Mouse (Mus musculus) G1E-ER4 (cell line): ENCODE results near the gene Podxl. TPM values are rescaled to one million over a fixed set of nuclear protein-coding genes. Genes with fewer than 3 reads are reported as not detected.
A peak's percentile ranks its signal among the peaks of the same experiment; 100 is the strongest.

ENCODE experiments used
- GATA1 ChIP-seq: IDR thresholded peaks from one replicate; pipeline ENCODE4 v1.8.0; 2012; ENCODE audit warnings: low read length, inconsistent platforms
- polyA plus RNA-seq: library from polyadenylated mRNA; stranded (reverse); fragments of >175 nt; gene quantifications from 2 replicates; pipeline ENCODE4 v1.2.3, GENCODE M21; 2012

Podxl gene
- polyA plus RNA-seq, 1 experiment = 40.3 TPM

DNA sequence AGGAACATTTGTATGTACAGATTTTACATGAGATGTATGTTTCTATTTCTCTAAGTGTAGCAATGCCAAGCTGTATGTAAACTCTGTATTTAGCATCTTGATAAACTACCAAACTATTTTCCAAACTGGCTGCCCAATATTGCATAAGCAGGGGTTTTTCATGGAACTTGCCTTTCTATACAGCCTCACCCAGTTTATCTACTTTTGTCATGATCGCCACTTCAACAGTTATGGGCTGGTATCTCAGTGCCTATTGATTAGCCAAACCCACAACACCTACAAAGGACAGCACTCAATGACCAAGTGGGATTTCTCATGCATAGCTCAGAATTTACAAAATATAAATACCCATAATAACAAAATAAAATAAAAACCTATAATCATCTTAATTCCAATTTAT lies 25.7 kb downstream of the Podxl start:
- peak; percentile 54 for TF ChIP-seq GATA1

DNA sequence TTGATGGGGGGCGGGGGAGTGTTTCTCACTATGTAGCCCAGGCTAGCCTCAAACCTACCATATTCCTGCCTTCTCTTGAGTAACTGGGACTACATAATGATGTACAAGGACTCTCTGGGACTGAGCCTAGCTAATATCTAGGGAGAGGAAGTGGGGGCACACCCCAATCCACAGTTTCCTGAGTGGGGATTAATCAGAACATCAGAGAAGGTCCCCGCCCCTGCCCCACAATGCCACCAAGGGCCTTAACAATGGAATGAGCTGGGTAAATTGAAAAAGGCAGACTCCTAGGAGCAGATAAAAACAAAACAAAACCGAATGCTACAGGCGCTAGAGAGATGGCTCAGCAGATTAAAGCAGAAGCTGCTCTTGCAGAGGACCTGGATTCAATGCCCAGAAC lies 26.6 kb downstream of the Podxl start:
- TF ChIP-seq GATA1 = no peak

DNA sequence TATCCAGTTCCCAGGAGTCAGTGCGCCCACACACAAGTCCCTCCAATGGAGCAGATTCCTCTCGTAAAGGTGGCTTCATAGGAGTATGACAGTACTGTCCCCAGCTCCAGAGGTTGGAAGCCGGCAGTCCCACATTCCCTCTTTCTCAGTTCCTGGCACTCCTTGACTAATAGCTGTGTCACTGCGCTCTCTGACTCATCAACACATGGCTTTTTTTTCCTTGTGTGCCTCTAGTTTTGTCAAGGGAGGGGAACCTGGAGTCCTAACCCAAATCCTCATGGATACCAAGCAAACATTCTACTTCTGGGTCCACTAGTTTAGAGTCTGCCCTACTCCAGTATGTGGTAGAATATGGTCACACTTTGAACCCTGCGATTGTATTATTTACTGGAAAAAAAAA lies 29.1 kb downstream of the Podxl start:
- no peak for TF ChIP-seq GATA1

DNA sequence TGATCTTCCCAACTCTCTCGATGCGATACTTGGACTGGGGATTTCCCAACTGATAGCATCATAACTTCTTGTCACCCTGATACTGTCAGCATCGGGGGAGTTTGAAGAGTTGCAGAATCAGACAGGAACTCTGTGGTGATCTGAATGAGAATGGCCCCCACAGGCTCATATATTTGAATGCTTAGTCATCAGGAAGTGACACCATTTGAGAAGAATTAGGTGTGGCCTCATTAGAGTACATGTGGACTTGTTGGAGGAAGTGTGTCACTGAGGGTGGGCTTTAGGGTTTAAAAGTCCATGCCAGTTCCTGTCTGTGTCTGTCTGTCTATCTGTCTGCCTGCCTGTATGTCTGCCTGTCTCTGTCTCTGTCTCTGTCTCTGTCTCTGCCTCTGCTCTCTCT lies 31.9 kb downstream of the Podxl start:
- TF ChIP-seq GATA1 = no peak

DNA sequence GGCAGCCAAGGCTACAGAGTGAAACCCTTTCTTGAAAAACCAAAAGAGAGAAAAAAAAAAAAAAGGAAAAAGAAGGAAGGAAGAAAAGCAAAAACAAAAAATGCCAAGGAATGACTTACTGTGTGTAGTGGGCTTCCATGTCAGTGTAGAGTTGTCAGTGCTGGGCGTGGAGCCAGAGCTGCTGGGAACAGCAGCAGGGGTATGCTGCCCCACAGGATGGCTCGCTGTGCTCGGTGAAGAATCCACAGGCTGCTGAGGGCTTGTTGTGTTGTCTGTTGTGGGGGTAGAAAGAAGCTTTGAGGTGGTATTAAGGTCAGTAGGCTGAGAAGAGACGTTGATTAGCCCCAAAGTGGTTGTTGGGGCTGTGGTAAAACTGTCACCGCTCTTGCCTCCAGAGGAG lies 35.4 kb downstream of the Podxl start:
- no peak for TF ChIP-seq GATA1

DNA sequence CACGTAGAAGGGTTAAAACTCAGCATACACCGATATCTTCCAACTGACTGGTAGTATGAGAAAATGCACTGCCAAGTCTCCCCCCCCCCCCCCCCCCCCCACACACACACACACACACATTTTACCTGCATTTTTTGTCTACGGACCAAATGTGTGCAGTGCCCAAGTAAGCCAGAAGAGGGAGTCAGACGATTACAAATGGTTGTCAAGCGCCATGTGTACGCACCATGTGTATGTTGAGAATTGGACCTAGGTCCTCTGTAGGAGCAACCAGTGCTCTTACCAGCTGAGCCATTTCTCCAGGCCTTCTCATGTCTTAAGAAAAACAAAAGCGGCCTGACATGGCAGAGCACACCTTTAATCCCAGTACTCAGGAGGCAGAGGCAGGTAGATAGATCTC lies 35.9 kb downstream of the Podxl start:
- TF ChIP-seq GATA1 = no peak

DNA sequence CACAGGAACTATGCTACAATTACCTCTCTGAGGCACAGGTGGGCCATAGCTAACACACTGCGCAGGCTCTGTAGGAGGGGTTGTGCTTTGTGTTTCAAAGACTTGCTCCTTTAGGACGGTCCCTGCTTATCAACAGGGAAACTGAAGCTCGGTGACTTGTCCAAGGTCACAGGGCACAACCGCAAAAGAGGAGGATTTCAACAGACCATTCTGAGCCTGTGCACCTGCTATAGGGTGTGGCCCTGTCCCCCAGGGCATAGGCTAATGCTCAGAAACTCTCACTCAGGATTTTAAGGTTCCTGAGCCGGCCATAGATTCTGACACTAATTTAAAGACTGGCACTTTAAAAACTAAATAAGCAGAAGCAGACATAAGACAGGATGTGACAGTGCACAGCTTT lies 36.9 kb downstream of the Podxl start:
- no peak for TF ChIP-seq GATA1

DNA sequence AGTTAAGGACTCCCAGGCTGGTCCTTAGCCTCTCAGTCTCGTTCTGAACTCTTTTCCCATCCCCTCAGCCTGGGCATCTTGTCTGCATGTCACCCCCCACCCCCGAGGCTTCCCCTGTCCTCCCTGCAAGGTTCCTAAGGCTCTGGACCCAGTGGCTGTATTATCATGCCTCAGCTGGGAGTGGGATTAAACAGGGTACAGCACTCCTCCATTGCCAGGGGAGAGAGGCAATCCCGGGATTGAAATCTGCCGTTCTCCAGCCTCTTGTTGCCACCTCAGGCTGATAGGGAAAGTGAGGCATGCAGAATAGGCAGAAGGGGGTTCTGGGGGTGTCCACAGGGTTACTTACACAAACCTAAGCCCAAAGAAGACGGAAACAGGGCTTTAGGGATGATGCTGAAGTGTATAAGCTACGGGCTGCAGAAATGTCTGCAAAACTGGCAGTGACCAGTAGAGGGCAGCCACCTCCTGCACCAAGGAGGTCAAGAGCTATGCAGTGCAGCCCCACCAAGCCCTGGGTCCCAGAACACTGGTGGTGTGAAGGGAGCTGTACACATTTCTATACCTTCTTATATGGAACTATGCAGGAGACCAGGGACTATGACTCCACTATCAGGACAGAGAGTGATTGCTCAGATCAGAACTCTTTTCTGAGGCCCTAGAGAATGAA lies 38.4 kb downstream of the Podxl start:
- no peak for TF ChIP-seq GATA1

DNA sequence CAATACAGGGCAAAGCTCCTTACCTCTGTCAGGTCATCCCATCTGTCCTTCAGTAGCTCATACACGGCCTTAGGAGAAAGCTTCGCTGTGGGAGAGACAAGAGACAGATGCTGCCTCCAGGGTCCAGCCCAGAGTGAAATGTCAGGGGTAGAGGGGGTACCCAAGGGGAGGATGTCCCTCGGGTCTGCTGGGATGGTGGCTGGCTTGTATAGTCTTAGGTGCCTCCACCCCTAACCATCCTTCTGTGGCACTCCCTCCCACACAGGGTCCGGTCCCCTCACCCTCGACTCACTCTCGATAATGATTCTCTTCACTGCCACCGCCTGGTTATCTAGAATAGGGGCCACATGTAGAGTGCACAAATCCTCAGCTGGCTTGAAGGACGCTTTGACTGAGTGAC lies 39.1 kb downstream of the Podxl start:
- TF ChIP-seq GATA1 = no peak

DNA sequence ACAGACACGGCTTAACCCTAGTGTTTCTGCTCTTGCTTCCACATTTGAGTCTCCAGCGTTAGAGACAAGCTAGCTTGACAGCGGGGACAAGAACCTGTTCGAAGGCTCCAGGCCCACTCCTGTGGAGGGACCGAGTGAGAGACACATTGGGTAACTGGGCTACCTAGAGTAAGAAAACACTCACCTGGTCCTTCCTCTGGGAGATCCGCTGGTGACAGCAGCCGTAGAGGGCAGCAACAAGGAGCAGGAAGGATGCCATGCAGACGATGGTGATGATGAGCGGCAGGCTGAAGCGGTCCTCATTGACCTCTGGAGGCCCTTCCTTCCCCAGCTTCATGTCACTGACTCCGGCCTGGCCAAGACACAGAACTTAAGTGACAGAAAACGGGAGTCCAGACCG lies 39.7 kb downstream of the Podxl start:
- TF ChIP-seq GATA1 = no peak

DNA sequence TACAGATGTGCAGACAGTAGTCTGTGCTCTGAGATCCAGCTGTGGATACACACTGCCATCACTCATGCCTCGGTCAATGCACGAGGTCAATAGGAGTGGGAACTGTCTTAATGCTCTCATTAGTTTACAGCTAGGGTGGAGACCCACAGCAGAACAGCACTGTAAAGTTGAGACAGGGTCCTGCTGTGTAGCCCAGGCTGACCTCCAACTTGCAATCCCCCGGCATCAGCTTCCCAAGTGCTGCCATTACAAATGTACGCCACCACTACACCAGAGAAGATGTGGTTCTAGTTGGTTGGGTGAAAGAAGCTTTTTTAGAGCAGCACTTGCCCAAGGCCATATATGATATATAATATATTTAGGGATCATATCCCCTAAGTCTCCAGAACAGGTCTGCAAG lies 40.1 kb downstream of the Podxl start:
- no peak for TF ChIP-seq GATA1

DNA sequence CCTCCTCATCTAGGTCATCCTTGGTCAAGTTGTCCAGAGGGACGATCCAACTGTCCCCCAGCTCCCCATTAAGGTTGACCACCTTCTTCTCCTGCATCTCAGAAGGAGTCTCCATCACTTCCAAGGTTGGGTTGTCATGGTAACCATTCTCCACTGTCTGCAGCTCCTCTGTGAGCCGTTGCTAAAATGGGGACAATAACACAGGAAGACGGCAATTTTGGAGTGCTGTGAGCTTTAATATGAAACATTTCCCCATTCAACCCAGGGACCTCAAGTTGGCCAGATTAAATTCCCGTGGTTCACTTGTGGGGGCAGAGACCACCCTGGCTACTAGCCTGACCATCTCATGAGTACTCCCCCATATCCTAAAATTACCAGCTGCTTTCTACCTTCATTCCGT lies 40.7 kb downstream of the Podxl start:
- no peak for TF ChIP-seq GATA1

DNA sequence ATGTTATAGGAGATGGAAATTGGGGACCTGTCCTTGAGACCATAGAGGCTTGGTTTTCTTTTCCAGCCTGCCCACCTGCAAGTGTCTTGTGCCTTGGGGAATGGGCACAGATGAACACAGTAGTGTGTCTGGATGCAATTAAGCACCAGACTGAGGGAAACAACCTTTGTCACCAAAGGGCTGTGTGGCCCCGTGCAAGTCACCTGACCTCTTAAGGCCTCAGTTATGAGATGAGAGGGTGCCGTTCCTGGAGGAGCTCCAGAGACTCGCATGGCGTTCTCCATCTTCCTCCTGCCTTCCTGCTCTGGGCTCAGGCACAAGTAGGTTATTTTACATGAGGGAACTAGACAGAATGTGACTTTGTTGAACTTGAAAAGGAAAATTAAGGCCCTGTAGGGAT lies 41.3 kb downstream of the Podxl start:
- TF ChIP-seq GATA1 = no peak

DNA sequence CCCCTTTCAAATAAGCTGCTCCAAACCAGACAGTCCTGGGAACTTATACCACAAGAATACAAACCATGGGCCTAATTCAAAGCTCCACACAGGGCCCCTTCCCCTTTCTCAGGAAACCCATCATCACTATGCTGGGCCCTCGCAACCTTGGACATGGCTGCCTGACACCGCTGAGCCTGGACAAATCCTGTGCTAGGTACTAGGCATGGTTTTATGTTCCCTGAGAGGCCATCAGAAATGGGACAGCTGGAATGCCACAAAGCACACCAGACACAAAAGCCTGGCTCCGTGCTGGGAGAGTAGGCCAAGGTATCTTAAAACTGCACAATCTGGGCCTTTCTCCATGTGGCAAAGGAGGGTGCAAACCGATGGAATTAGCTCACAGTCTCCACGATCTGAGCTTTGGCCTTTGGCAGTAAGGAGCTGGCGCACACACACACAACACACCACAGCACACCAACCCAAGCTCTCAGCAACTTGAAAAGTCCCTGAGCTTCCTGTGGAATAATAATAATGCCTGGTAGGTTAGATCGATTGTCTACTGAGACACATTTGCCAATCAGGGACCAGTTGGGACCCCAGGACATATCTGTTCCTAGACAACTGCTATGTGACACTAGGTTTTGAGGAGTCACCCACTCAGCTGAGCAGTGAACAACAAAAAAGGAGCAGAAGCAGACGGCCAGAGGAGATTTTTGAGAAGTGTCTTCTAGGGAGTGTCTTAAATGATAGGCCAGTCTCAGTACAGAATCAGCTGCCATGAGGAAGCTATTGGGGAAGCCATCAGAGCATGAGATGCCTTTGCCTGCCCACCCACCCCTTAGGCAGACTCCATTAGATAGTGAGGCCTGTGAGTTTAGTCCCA lies 42.1 kb downstream of the Podxl start:
- TF ChIP-seq GATA1 = no peak

DNA sequence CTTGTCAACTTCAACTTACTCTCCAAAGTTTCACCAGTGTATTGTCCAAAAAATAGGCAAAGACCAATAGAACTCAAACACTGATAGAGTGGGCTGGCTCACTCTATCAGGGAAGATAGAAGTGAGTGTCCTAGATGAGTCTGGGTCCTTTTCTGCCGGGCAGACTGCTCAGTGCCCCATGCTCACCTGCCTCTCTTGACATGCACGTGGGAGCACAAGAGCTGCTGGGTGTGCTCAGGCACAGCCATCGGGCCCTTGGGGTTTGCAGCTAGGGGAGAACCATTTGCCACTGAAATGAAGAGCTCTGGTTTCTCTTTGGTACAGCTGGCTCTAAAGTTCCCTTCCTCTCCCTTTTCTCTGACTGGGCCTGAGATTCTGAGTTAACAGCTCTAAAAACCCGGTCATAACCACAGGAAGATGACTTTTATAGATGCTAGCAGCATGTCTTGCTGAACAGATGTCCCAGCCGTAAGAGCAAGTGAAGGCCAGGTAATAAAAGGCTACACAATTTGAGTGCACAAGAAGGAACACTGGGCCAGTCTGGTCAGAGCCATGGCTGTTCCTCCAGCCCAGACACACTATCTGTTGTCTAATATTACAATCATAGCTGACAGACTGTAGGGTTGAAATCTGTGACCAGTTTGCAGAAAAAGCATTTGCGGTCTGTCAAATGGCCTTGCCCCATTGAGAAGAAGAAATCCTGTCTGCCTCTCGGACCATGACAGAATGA lies 43.1 kb downstream of the Podxl start:
- no peak for TF ChIP-seq GATA1

DNA sequence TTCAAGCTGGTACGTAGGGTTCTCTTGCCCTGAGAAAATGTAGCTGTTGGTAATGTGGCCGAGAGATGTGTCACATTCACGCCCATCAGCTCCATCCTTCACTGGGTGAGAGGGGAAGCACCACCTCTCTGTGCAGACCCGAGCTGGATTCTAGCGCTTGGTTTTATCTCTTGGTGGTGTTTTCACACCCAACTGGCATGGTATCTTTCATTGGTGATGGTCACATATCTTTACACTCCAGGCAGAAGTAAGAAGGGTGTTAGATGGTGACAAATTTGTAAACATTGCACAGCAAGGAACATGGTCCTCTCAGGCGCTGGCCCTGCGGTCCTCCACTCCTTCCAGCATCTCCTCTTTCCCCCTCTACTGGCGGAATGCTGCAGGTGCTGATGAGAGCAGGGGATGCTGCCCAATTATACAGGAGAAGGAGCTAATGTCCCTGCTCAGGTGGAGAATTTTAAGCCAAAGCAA lies 44.7 kb downstream of the Podxl start:
- peak; percentile 16 for TF ChIP-seq GATA1
